Mouse (Mus musculus) olfactory bulb, adult 2 months (tissue): ENCODE data around the gene Spata21. TPM values are rescaled to one million over a fixed set of nuclear protein-coding genes. Genes with fewer than 3 reads are reported as not detected.

ENCODE experiments used
- H3K27ac ChIP-seq: fragments of 200-500 bp; 2 replicates; pipeline ENCODE4 v1.5.1; 2012; ENCODE audit warnings: low read depth, low read length; ENCODE audit not compliant: insufficient read depth
- H3K4me1 ChIP-seq: fragments of 200-500 bp; 2 replicates; pipeline ENCODE4 v1.6.1; 2012; ENCODE audit warnings: low read length; ENCODE audit not compliant: control insufficient read depth, insufficient read depth
- H3K4me3 ChIP-seq: fragments of 200-500 bp; 2 replicates; pipeline ENCODE4 v1.5.1; 2012; ENCODE audit warnings: mild to moderate bottlenecking, low read depth, low read length, moderate library complexity; ENCODE audit not compliant: insufficient read depth
- CTCF ChIP-seq: fragments of 200-500 bp; IDR thresholded peaks from 2 replicates; pipeline ENCODE4 v1.5.1; 2012; ENCODE audit warnings: low read depth, mild to moderate bottlenecking, low read length, moderate library complexity; ENCODE audit not compliant: insufficient read depth
- POLR2A ChIP-seq: fragments of 200-500 bp; IDR thresholded peaks from 2 replicates; pipeline ENCODE4 v1.6.1; 2012; ENCODE audit warnings: mild to moderate bottlenecking, low read depth, low read length, moderate library complexity; ENCODE audit not compliant: insufficient read depth
- WGBS: fragments of 180-500 bp; shearing (Covaris S2); methylation state at CpG from one replicate; pipeline ENCODE4 v1.1.7; 2018; 5-methylcytosine and 5-hydroxymethylcytosine counted together
- polyA plus RNA-seq: library from polyadenylated mRNA; stranded (reverse); fragments of >200 nt; gene quantifications from 2 replicates; pipeline ENCODE4 v1.2.4, GENCODE M21; 2012; ENCODE audit warnings: low replicate concordance; ENCODE audit not compliant: missing spikeins, insufficient read depth, insufficient read length

The Spata21 gene
- polyA plus RNA-seq, 1 experiment: not detected

DNA sequence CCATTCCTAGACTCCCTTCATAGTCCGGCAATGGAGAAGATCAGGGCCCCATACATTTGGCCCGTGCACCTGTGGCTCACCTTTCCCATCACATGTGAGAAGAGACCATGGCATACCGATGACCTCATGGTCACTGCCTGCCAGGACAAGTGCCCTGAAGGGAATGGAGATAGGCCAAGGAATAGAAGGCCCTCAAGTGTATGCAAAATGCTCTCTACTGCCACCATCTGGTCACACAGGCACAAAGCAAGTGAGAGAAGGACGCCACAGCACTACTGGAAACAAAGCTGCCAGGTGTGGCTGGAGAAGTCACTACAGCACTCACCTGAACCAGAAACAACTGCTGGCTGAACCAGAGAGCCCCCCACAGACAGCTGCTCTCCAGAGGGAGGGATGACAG, 18.4 kb upstream of the Spata21 start:
- H3K4me3 ChIP-seq: no peak overlapping the region
- H3K27ac ChIP-seq: no peak overlapping the region
- H3K4me1 ChIP-seq: peaks cover 5% of the 10 kb centered on the region
- WGBS: 47% methylated on average over 4 of the region's 4 CpGs
- peak; percentile 39; the same call in 1 of the 2 replicates for TF ChIP-seq CTCF
- TF ChIP-seq POLR2A: no peak

DNA sequence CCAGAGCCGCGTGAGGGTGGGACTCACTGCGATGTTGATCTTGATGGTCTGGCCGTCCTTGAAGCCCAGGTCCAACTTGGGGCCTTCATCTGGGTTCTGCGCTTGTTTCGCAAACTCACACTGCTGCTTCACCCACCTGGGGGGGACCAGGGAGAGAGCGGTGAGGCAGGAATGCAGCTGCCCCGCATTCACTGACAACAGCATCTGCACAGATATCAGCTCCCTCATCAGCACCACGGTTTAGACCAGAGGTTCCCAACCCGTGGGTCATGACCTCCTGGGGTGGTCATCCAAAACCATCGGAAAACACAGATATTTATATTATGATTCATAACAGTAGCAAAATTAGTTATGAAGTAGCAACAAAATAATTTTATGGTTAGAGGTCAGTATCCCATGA, 15.6 kb upstream of the Spata21 start:
- Histone ChIP-seq H3K4me3 (no peak overlapping the region), H3K27ac (no peak overlapping the region), H3K4me1 (peaks cover 19% of the 10 kb centered on the region)
- TF ChIP-seq POLR2A (no peak), CTCF (no peak)
- 92% methylated on average over 11 of the region's 11 CpGs for WGBS

DNA sequence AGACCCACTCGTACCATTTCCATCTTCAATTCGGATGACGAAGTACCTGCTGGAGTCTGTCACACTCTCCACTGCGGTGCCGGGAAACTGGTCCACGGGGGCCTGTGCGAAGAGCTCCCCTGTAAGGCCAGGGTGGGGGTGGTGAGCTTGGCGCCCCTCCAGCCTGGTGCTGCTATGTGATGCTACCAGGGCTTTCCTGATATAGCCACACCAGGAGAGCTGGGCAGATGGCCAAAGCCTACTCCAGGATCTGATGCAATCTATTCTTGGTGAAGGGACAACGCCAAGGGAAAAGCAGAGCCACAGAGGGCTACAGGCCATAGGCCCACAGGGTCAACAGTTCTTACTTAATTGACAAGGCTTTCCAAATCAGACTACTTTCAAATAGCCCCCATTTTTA, 14.5 kb upstream of the Spata21 start:
- Histone ChIP-seq H3K27ac (no peak overlapping the region), H3K4me1 (peaks cover 20% of the 10 kb centered on the region), H3K4me3 (no peak overlapping the region)
- TF ChIP-seq CTCF (no peak), POLR2A (no peak)
- WGBS: 68% methylated on average over 9 of the region's 9 CpGs

DNA sequence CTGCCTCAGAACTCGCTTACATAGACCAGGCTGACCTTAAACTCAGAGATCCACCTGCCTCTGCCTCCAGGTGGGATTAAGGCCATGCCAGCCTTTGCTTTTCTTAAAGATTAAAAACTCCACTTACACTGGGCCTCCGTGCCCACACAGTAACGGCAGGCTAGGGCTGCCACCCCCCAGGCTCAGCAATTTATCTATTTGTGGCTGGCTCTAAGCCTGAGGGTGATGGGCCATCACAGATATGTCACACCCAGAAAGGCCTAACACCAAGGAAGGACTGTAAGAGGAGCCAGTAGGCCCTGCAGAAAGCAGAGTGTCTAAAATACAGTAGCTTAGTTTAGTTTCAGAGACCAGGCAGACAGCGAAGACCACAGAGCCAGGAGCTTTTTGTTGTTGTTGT, 14.0 kb upstream of the Spata21 start:
- WGBS: 81% methylated on average over 4 of the region's 4 CpGs
- TF ChIP-seq POLR2A: no peak
- TF ChIP-seq CTCF: no peak
- Histone ChIP-seq H3K4me3 (no peak overlapping the region), H3K4me1 (peaks cover 20% of the 10 kb centered on the region), H3K27ac (no peak overlapping the region)

DNA sequence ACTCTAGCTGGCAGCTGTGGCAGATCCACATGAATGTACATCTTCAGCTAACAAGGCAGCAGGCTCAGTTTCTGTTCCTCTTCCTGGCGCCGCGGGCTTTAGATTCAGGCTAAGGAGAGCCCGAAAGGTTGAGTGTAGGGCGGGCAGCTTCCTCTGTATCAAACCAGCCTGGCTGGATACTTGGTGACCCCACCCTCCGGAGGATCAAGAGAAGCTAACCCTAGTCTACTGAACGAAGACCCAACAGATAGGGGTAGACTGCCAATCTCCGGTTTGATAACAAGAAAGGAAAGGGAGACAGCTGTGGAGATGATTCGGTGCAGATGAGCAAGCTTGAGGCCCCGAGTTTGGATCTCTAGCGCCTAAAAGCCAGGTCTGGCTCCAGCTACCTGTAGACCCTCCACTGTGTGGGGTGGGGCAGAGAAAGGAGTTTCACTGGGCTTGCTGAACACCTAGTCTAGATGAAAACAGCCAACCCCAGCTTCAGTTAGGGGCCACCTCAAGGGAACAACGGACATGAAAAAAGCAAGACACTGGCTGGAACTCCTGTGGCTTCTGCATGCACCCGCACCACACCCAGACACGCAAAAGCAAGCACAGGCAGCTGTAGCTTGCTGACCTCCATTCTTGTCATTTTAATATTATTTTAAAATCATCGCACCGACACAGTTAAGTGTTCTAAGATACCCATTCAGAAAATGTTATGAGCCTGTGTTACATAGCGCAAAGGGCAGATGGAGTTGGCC, 11.2 kb upstream of the Spata21 start:
- peak overlapping the region; percentile 100 for H3K4me3 ChIP-seq
- no peak overlapping the region for H3K27ac ChIP-seq
- TF ChIP-seq POLR2A (no peak), CTCF (no peak)
- 75% methylated on average over 17 of the region's 17 CpGs for WGBS
- peaks cover 19% of the 10 kb centered on the region for H3K4me1 ChIP-seq

DNA sequence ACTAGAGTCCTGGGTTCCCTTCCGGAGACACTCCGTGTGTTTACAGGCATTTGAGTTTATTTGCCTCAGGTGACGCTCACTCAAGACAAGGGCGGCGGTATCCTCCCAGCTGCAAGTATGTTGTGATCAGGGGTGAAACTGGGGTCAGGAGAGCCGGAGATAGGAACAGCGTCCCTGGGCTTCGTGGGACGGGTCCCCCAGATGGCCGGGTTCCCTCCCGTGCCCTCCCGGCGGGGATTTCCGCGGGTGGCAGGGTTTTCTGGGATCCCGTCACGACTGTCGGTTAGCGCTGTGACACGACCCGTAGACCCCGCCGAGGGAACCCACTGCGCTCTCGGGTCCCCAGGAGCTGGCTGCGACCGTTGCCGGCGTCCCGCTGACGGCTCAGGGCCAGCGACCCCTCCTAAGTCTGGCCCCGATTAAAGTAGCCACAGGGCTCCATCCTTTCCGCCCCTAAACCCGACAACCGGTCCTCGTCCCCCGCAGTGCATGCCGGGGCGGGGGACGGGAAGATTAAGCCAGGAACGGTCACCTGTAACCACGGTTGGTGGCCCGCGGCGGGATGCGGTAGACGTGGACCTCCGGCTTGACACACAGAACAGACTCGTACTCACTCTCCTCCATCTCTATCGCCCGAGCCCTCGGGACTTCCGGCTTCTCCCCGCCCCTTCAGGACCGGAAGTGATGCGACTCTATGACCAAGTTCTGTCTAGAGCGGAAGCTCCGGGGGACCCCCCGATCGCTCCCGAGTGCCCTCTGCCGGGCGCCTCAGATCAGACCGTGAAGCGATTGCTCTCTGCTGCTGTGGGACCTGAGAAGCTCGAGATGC, 10.2 kb upstream of the Spata21 start, which contains the start of gene Necap2:
Gene Necap2 (minus strand): TSS at position 677 of the 829 bp plus-strand sequence.
- TF ChIP-seq POLR2A: peak; percentile 94
- TF ChIP-seq CTCF: peak; percentile 79
- Histone ChIP-seq H3K4me3 (peak within 1 kb of the TSS; percentile 100), H3K4me1 (peaks cover 19% of the 10 kb centered on the region), H3K27ac (peak within 1 kb of the TSS; percentile 71)
- under 1% methylated on average over 67 of the region's 67 CpGs for WGBS

DNA sequence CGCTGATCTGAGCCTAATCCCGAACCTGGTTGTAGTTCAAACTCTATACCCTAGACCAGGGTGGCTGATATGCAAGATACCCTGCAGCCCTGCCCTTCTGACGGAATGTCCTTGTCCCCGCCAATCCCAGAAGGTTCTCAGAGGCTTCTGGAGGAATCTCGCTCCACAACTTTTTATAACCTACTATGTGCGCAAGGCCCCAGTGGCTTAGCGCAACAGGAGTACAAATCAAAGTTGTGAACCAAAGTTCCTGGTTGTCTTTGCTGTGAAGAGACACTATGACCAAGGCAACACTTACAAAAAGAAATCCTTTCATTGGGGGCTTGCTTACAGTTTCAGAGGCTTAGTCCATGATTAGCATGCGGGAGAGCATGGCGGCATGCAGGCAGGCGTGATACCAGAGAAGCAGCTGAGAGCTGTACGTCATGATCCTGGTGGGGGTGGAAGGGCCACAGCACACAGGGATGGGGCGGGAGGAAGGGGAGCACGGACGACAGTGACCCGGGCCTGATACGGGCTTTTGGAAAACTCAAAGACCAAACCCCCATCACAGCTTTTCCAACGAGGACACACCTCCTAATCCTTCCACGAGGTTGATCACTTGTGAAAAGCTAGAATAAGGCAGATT, 9.5 kb upstream of the Spata21 start:
- 67% methylated on average over 18 of the region's 18 CpGs for WGBS
- Histone ChIP-seq H3K27ac (no peak overlapping the region), H3K4me3 (no peak overlapping the region), H3K4me1 (peaks cover 19% of the 10 kb centered on the region)
- no peak for TF ChIP-seq CTCF
- TF ChIP-seq POLR2A: no peak

DNA sequence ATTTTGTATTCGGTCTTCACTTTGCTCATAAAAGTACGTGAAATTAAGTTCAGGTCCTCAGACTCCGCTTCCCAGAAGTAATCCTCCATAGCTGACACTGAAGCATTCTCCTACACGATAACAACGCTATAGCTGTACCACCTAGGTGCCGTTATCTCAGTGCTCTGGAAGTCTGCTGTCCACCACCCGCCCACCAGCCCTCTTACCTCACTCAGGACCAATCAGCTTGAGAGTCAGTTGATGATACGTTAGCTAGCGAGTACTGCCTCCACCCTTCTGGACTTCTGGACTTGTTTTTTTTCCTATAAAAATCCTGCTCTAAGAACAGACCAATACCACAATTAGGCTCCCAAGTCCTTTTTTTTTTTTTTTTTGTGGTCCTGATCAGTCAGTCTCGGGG, 1.3 kb upstream of the Spata21 start:
- Histone ChIP-seq H3K27ac (no peak overlapping the region), H3K4me3 (no peak overlapping the region), H3K4me1 (0 out of 2 replicates have a peak, but pooled peaks cover 6% of the 10 kb centered on the region)
- 80% methylated on average over 10 of the region's 10 CpGs for WGBS
- TF ChIP-seq POLR2A (no peak), CTCF (no peak)

DNA sequence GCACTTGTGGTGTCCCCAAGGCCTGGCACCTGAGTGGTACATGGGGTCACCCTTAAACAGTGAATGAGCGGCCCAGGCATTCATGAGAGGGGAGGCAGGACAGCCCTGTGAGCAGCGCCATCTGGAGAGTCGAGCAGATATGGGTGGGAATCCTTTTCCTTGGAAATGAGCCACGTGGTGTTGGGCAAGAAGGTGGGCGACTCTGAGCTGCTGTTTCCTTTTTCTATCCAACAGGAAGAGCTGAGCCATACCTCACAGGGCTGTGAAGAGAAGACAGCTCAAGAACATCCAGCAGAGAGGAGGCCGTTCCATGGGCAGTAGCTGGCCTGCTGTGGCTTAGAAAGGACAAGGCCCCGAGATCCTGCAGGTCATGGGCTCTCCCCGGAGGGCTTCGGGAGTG, 581 bp downstream of the Spata21 start:
- TF ChIP-seq POLR2A (no peak), CTCF (no peak)
- WGBS: 72% methylated on average over 9 of the region's 9 CpGs
- Histone ChIP-seq H3K4me3 (no peak overlapping the region), H3K4me1 (0 out of 2 replicates have a peak, but pooled peaks cover 6% of the 10 kb centered on the region), H3K27ac (no peak overlapping the region)
